Comparison of ENCODE assay signal across 9 mouse cellular contexts in the genomic region with DNA sequence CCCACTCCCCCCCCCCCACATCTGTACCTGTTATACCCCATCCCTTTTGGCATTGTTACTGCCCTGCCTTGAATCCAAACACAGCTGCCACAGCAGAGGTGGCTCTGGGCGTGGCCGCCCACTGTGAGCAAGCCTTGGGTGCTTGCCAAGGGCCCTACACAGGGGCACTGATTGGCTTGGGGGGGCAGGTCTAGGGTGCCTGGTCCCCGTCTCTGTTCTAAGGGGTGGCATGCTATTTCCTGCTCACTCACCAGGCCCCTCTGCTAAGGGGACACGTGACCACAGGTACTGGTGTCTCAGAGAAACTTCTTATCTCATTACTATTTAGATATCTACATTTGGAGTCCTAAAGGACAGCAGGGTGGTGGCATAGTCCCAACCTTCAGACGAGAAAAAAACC. TPM values are rescaled to one million over a fixed set of nuclear protein-coding genes. Genes with fewer than 3 reads are reported as not detected.
A peak's percentile ranks its signal among the peaks of the same experiment; 100 is the strongest.
DNase-seq lines count a peak whose midpoint lies in the region; ATAC-seq lines count a peak whose summit lies in the region.
"Had no signal": no experiment of that assay in that cellular context is flagged by ENCODE, and none has a peak within 500 bp of the region (broad histone marks: within the 10 kb centered on the region; RNA-seq: fewer than 3 reads in every experiment).

No protein-coding gene starts in this region.

- H3K4me1 ChIP-seq in brown adipose tissue, adult 24 weeks (ENCODE audit: control insufficient read depth, insufficient read depth, insufficient read length, low read length) = peaks cover 21% of the 10 kb centered on the region
- peaks cover 56% of the 10 kb centered on the region for H3K4me1 ChIP-seq in kidney, embryonic 14.5 days (ENCODE audit: control insufficient read depth, insufficient read depth, low read length)

- H3K4me3 ChIP-seq in brown adipose tissue, adult 24 weeks (ENCODE audit: insufficient read depth, low read depth, low read length) = peak overlapping the region; percentile 62
- peak overlapping the region; percentile 24 for H3K4me3 ChIP-seq in kidney, embryonic 14.5 days (ENCODE audit: low read length)
- H3K4me3 ChIP-seq: limb, embryonic 15.5 days had no signal

- ATAC-seq in kidney, embryonic 14.5 days (ENCODE audit: low FRiP score, low TSS enrichment) = no peak

- H3K27ac ChIP-seq in brown adipose tissue, adult 24 weeks (replicated peaks; ENCODE audit: low read depth, low read length) = peak overlapping the region; percentile 93
- peak overlapping the region; percentile 91 for H3K27ac ChIP-seq in kidney, embryonic 14.5 days (ENCODE audit: low read depth, low read length)
- H3K27ac ChIP-seq: limb, embryonic 15.5 days had no signal

- no peaks in the 10 kb centered on the region for H3K27me3 ChIP-seq in kidney, embryonic 14.5 days (ENCODE audit: control insufficient read depth, insufficient read depth, low read length)

- no peaks in the 10 kb centered on the region for H3K36me3 ChIP-seq in kidney, embryonic 14.5 days (ENCODE audit: control insufficient read depth, insufficient read depth, low read length)
- H3K36me3 ChIP-seq: limb, embryonic 15.5 days had no signal

- peak; percentile 52 to 75 for DNase-seq in adrenal gland, adult (ENCODE audit: inconsistent age in 2 of 2, low spot score in 1 of 2)
- DNase-seq in adrenal gland, adult 8-10 months = no peak
- peak; percentile 80 for DNase-seq in lung, postnatal 36 days
- DNase-seq in cerebellum, postnatal 14 days = no peak
- no peak for DNase-seq in frontal cortex, adult 2 months (ENCODE audit: extremely low spot score in 1 of 2, low spot score in 1 of 2)
- DNase-seq in yolk sac, embryonic 10.5 days (ENCODE audit: low spot score) = no peak

- H3K9me3 ChIP-seq in kidney, embryonic 14.5 days (ENCODE audit: control insufficient read depth, low read length) = no peaks in the 10 kb centered on the region
- H3K9me3 ChIP-seq: limb, embryonic 15.5 days had no signal

- peak overlapping the region; percentile 23; the same call in 1 of the 2 replicates for H3K9ac ChIP-seq in kidney, embryonic 14.5 days (ENCODE audit: low read depth, low read length)
- H3K9ac ChIP-seq: limb, embryonic 15.5 days had no signal

- H3K4me2 ChIP-seq in kidney, embryonic 14.5 days (replicated peaks; ENCODE audit: low read depth, low read length) = peak overlapping the region; percentile 40
- H3K4me2 ChIP-seq: limb, embryonic 15.5 days had no signal

- WGBS in kidney, embryonic 14.5 days = 56% methylated on average over 5 of the region's 5 CpGs

RNA-seq across cellular contexts. Expression of gene Neurl3, which starts 1.9 kb away (rescaled TPM):
- 10 to 100 TPM in 2 of 4 experiments, 1 to 10 TPM in 2; 7.6 to 12.1 (median 10.1) TPM for total RNA-seq in adrenal gland, adult 8-10 months (2022)
- 2.0 and 2.5 TPM in 2 replicates for polyA plus RNA-seq in brown adipose tissue, adult 24 weeks (2012; ENCODE audit: insufficient read depth, insufficient read length, missing spikeins)
- polyA plus RNA-seq in kidney, embryonic 14.5 days (2014; fragmentation: Nextera tagmentation; extraction: Ambion mirVana) = 10.8 and 17.4 TPM in 2 replicates
- polyA plus RNA-seq in frontal cortex, adult 2 months (2012; rRNA removed) = 0.97 and 1.1 TPM in 2 replicates

RNA-seq across cellular contexts. Expression of gene Uggt1, which starts 28.0 kb away (rescaled TPM):
- total RNA-seq in adrenal gland, adult 8-10 months (2022) = 10 to 100 TPM; 50.9 to 64.5 (median 54.8) TPM
- 11.0 and 11.6 TPM in 2 replicates for polyA plus RNA-seq in brown adipose tissue, adult 24 weeks (2012; ENCODE audit: insufficient read depth, insufficient read length, missing spikeins)
- polyA plus RNA-seq in kidney, embryonic 14.5 days (2014; fragmentation: Nextera tagmentation; extraction: Ambion mirVana) = 58.0 and 81.1 TPM in 2 replicates
- polyA plus RNA-seq in frontal cortex, adult 2 months (2012; rRNA removed) = 23.4 and 25.2 TPM in 2 replicates

RNA-seq across cellular contexts. Expression of gene Arid5a, which starts 35.0 kb away (rescaled TPM):
- total RNA-seq in adrenal gland, adult 8-10 months (2022) = 1 to 10 TPM; 4.0 to 6.3 (median 4.9) TPM
- polyA plus RNA-seq in brown adipose tissue, adult 24 weeks (2012; ENCODE audit: insufficient read depth, insufficient read length, missing spikeins) = 1.3 and 4.0 TPM in 2 replicates
- polyA plus RNA-seq in kidney, embryonic 14.5 days (2014; fragmentation: Nextera tagmentation; extraction: Ambion mirVana) = 2.3 and 4.5 TPM in 2 replicates
- 9.0 and 11.2 TPM in 2 replicates for polyA plus RNA-seq in frontal cortex, adult 2 months (2012; rRNA removed)

Comparison
In these comparisons a context has a peak if more than half of its experiments do, and no peak if none do; other contexts are left out.
1. DNase-seq: peak in adrenal gland, adult (2 of 2) and lung, postnatal 36 days (single experiment); none in adrenal gland, adult 8-10 months (single experiment), cerebellum, postnatal 14 days (0 of 2), frontal cortex, adult 2 months (0 of 2) and yolk sac, embryonic 10.5 days (single experiment).